Mouse (Mus musculus): ENCODE results near the gene Slc16a13.

GRCm38 (mm10) chr11:70191188-70191587, 29.7 kb downstream of the Slc16a13 start:
- TF ChIP-seq CTCF (IDR thresholded peaks at IDR 0.05): no peak
- no peak for TF ChIP-seq EP300 (IDR thresholded peaks at IDR 0.05)

All from lung, postnatal 0 days (tissue).